Mouse (Mus musculus) embryonic fibroblast, embryonic 13.5 days (primary cell): ENCODE data around the gene Rora. TPM values are rescaled to one million over a fixed set of nuclear protein-coding genes. Genes with fewer than 3 reads are reported as not detected.

ENCODE experiments used
- H3K27ac ChIP-seq: 2 replicates; pipeline ENCODE4 v1.5.1; 2012; ENCODE audit warnings: low read length, control low read depth, inconsistent platforms; ENCODE audit not compliant: insufficient read depth
- H3K4me1 ChIP-seq: 2 replicates; pipeline ENCODE4 v1.6.1; 2011; ENCODE audit warnings: low read length; ENCODE audit not compliant: control insufficient read depth, insufficient read depth
- H3K4me3 ChIP-seq: 2 replicates; pipeline ENCODE4 v1.5.1; 2011; ENCODE audit warnings: mild to moderate bottlenecking, control low read depth, low read length; ENCODE audit not compliant: insufficient read depth
- CTCF ChIP-seq: IDR thresholded peaks from 2 replicates; pipeline ENCODE4 v1.5.1; 2011; ENCODE audit warnings: mild to moderate bottlenecking, control low read depth, low read length, moderate library complexity, borderline replicate concordance; ENCODE audit not compliant: insufficient read depth
- POLR2A ChIP-seq: IDR thresholded peaks from 2 replicates; pipeline ENCODE4 v1.6.1; 2011; ENCODE audit warnings: low read depth, mild to moderate bottlenecking, control low read depth, low read length, moderate library complexity
- polyA plus RNA-seq: library from polyadenylated mRNA; stranded (reverse); fragments of >200 nt; gene quantifications from 2 replicates; pipeline ENCODE4 v1.2.4, GENCODE M21; 2011; ENCODE audit warnings: low read depth; ENCODE audit not compliant: missing spikeins, insufficient read length

Gene Rora
- polyA plus RNA-seq, 1 experiment: 11.2 TPM

GRCm38 (mm10) chr9:68980041-68980440 lies 326.5 kb downstream of the Rora start:
- H3K27ac ChIP-seq: no peak overlapping the region
- no peaks in the 10 kb centered on the region for H3K4me1 ChIP-seq
- no peak overlapping the region for H3K4me3 ChIP-seq
- TF ChIP-seq POLR2A: no peak
- no peak for TF ChIP-seq CTCF

- Histone ChIP-seq H3K4me1 (0 out of 2 replicates have a peak, but pooled peaks cover 2% of the 10 kb centered on the region), H3K4me3 (no peak overlapping the region), H3K27ac (no peak overlapping the region)
- TF ChIP-seq POLR2A (no peak), CTCF (no peak)
Observed at GRCm38 (mm10) chr9:68985046-68985445, 331.5 kb downstream of the Rora start.

- no peak overlapping the region for H3K27ac ChIP-seq
Observed at GRCm38 (mm10) chr9:68985796-68986195, 332.2 kb downstream of the Rora start.

GRCm38 (mm10) chr9:68987290-68988042 lies 333.9 kb downstream of the Rora start:
- TF ChIP-seq CTCF: no peak
- TF ChIP-seq POLR2A: no peak

More at GRCm38 (mm10) chr9:68985796-68986195, 332.2 kb downstream of the Rora start:
- Histone ChIP-seq H3K4me1 (0 out of 2 replicates have a peak, but pooled peaks cover 2% of the 10 kb centered on the region), H3K4me3 (no peak overlapping the region)
- TF ChIP-seq POLR2A (no peak), CTCF (no peak)

GRCm38 (mm10) chr9:68988162-68988911 lies 334.8 kb downstream of the Rora start:
- no peak overlapping the region for H3K27ac ChIP-seq
- no peak for TF ChIP-seq CTCF
- TF ChIP-seq POLR2A: no peak

More at GRCm38 (mm10) chr9:68987290-68988042, 333.9 kb downstream of the Rora start:
- Histone ChIP-seq H3K27ac (no peak overlapping the region), H3K4me3 (no peak overlapping the region), H3K4me1 (0 out of 2 replicates have a peak, but pooled peaks cover 2% of the 10 kb centered on the region)

GRCm38 (mm10) chr9:68989885-68990449 lies 336.4 kb downstream of the Rora start:
- Histone ChIP-seq H3K4me3 (no peak overlapping the region), H3K27ac (no peak overlapping the region), H3K4me1 (0 out of 2 replicates have a peak, but pooled peaks cover 2% of the 10 kb centered on the region)
- no peak for TF ChIP-seq CTCF
- TF ChIP-seq POLR2A: no peak

More at GRCm38 (mm10) chr9:68988162-68988911, 334.8 kb downstream of the Rora start:
- H3K4me3 ChIP-seq: no peak overlapping the region
- H3K4me1 ChIP-seq: 0 out of 2 replicates have a peak, but pooled peaks cover 2% of the 10 kb centered on the region

- H3K4me1 ChIP-seq: no peaks in the 10 kb centered on the region
- H3K27ac ChIP-seq: no peak overlapping the region
- H3K4me3 ChIP-seq: no peak overlapping the region
- no peak for TF ChIP-seq CTCF
- no peak for TF ChIP-seq POLR2A
Observed at GRCm38 (mm10) chr9:68993881-68994280, 340.3 kb downstream of the Rora start.

- Histone ChIP-seq H3K27ac (no peak overlapping the region), H3K4me1 (no peaks in the 10 kb centered on the region), H3K4me3 (no peak overlapping the region)
- TF ChIP-seq POLR2A (no peak), CTCF (no peak)
Observed at GRCm38 (mm10) chr9:68998961-68999360, 345.4 kb downstream of the Rora start.

GRCm38 (mm10) chr9:69004514-69004913 lies 350.9 kb downstream of the Rora start:
- no peaks in the 10 kb centered on the region for H3K4me1 ChIP-seq
- TF ChIP-seq CTCF (no peak), POLR2A (no peak)
- H3K4me3 ChIP-seq: no peak overlapping the region
- H3K27ac ChIP-seq: no peak overlapping the region
